Mouse (Mus musculus) forebrain, postnatal 0 days (tissue): ENCODE data around the gene Lrrc49. TPM values are rescaled to one million over a fixed set of nuclear protein-coding genes. Genes with fewer than 3 reads are reported as not detected.

Experiments used
- ATAC-seq: fragments of 200-750 bp; cut with Nextera tagmentation; 2 replicates; pipeline ENCODE4 v1.8.0; 2017; ENCODE audit warnings: mild to moderate bottlenecking, moderate library complexity
- DNase-seq: peaks from one replicate; pipeline ENCODE4 v3.0.0-alpha.2; 2015
- H3K27ac ChIP-seq: fragments of 300-500 bp; sonication (generic); 2 replicates; pipeline ENCODE4 v1.5.1; 2014; ENCODE audit warnings: low read depth, mild to moderate bottlenecking, antibody characterized with exemption, low read length, moderate library complexity, mixed read lengths
- H3K27me3 ChIP-seq: fragments of 300-500 bp; sonication (generic); 2 replicates; pipeline ENCODE4 v1.6.1; 2014; ENCODE audit warnings: mild to moderate bottlenecking, low read length, mixed read lengths; ENCODE audit not compliant: insufficient read depth
- H3K36me3 ChIP-seq: fragments of 300-500 bp; sonication (generic); 2 replicates; pipeline ENCODE4 v1.6.1; 2014; ENCODE audit warnings: mild to moderate bottlenecking, moderate library complexity; ENCODE audit not compliant: insufficient read depth
- H3K4me1 ChIP-seq: fragments of 300-500 bp; sonication (generic); 2 replicates; pipeline ENCODE4 v1.6.1; 2014; ENCODE audit warnings: antibody characterized with exemption; ENCODE audit not compliant: insufficient read depth
- H3K4me2 ChIP-seq: fragments of 300-500 bp; sonication (generic); 2 replicates; pipeline ENCODE4 v1.6.1; 2014; ENCODE audit warnings: low read depth, mild to moderate bottlenecking, moderate library complexity
- H3K4me3 ChIP-seq: fragments of 300-500 bp; sonication (generic); 2 replicates; pipeline ENCODE4 v1.5.1; 2014; ENCODE audit warnings: low read depth, low read length, mixed read lengths
- H3K9ac ChIP-seq: fragments of 300-500 bp; sonication (generic); 2 replicates; pipeline ENCODE4 v1.6.1; 2014; ENCODE audit warnings: mild to moderate bottlenecking
- H3K9me3 ChIP-seq: fragments of 300-500 bp; sonication (generic); 2 replicates; pipeline ENCODE4 v1.6.1; 2016; ENCODE audit warnings: low read length
- CTCF ChIP-seq: sonication (generic); IDR thresholded peaks from 2 replicates; pipeline ENCODE4 v1.5.1; 2016; ENCODE audit warnings: antibody characterized with exemption, control low read depth, low read depth
- WGBS: fragments of 180-500 bp; shearing (Covaris S2); extraction: QIAGEN DNeasy Blood & Tissue Kit; methylation state at CpG from one replicate; pipeline ENCODE4 v1.1.7; 2014; 5-methylcytosine and 5-hydroxymethylcytosine counted together
- polyA plus RNA-seq: library from polyadenylated mRNA; unstranded; fragments of >200 nt; fragmentation: Nextera tagmentation; extraction: Ambion mirVana; gene quantifications from 2 replicates; pipeline ENCODE4 v1.2.1, GENCODE M21; 2015
- total RNA-seq: library from RNA; depleted of rRNA; stranded (reverse); fragments of >200 nt; gene quantifications from 2 replicates; pipeline ENCODE4 v1.2.3, GENCODE M21; 2014

The Lrrc49 gene
- total and polyA plus RNA-seq, 2 experiments from 2014 or later = 69.6 to 85.6 TPM

GRCm38 (mm10) chr9:60604971-60605370 is 83.0 kb downstream of the Lrrc49 start:
- 80% methylated on average over 2 of the region's 2 CpGs for WGBS
- TF ChIP-seq CTCF = no peak
- Histone ChIP-seq H3K27ac (no peak overlapping the region), H3K9me3 (no peaks in the 10 kb centered on the region), H3K36me3 (peaks cover 51% of the 10 kb centered on the region), H3K4me2 (no peak overlapping the region), H3K4me3 (no peak overlapping the region), H3K27me3 (no peaks in the 10 kb centered on the region), H3K4me1 (no peaks in the 10 kb centered on the region), H3K9ac (no peak overlapping the region)
- ATAC-seq (no peak), DNase-seq (no peak)

- no peaks in the 10 kb centered on the region for H3K27me3 ChIP-seq
- no peak for TF ChIP-seq CTCF
- H3K9ac ChIP-seq = no peak overlapping the region
- ATAC-seq (no peak), DNase-seq (no peak)
- H3K27ac ChIP-seq = no peak overlapping the region
- no peak overlapping the region for H3K4me3 ChIP-seq
- 80% methylated on average over 10 of the region's 10 CpGs for WGBS
- peaks cover 51% of the 10 kb centered on the region for H3K36me3 ChIP-seq
- H3K9me3 ChIP-seq = no peaks in the 10 kb centered on the region
- H3K4me2 ChIP-seq = no peak overlapping the region
- H3K4me1 ChIP-seq = no peaks in the 10 kb centered on the region
Observed at GRCm38 (mm10) chr9:60601936-60602335, 86.0 kb downstream of the Lrrc49 start.

- no peak overlapping the region for H3K9ac ChIP-seq
- WGBS = 93% methylated on average over 4 of the region's 4 CpGs
- ATAC-seq (no peak), DNase-seq (no peak)
- no peak for TF ChIP-seq CTCF
- H3K9me3 ChIP-seq = no peaks in the 10 kb centered on the region
- no peak overlapping the region for H3K4me3 ChIP-seq
- H3K27me3 ChIP-seq = no peaks in the 10 kb centered on the region
- no peak overlapping the region for H3K4me2 ChIP-seq
- H3K36me3 ChIP-seq = peaks cover 60% of the 10 kb centered on the region
- H3K4me1 ChIP-seq = no peaks in the 10 kb centered on the region
- no peak overlapping the region for H3K27ac ChIP-seq
Observed at GRCm38 (mm10) chr9:60600273-60600672, 87.7 kb downstream of the Lrrc49 start.

GRCm38 (mm10) chr9:60599489-60599888 is 88.5 kb downstream of the Lrrc49 start:
- Histone ChIP-seq H3K9ac (no peak overlapping the region), H3K4me1 (no peaks in the 10 kb centered on the region), H3K36me3 (peaks cover 60% of the 10 kb centered on the region), H3K4me3 (no peak overlapping the region), H3K27me3 (no peaks in the 10 kb centered on the region), H3K4me2 (no peak overlapping the region), H3K27ac (no peak overlapping the region), H3K9me3 (no peaks in the 10 kb centered on the region)
- WGBS = 75% methylated on average over 2 of the region's 2 CpGs
- ATAC-seq = peak; percentile 71
- peak; percentile 67 for DNase-seq
- peak; percentile 88 for TF ChIP-seq CTCF

- Histone ChIP-seq H3K4me3 (no peak overlapping the region), H3K9ac (no peak overlapping the region), H3K27me3 (no peaks in the 10 kb centered on the region), H3K27ac (no peak overlapping the region), H3K36me3 (peaks cover 64% of the 10 kb centered on the region), H3K4me2 (no peak overlapping the region), H3K4me1 (no peaks in the 10 kb centered on the region), H3K9me3 (no peaks in the 10 kb centered on the region)
- ATAC-seq = no peak
- WGBS = 80% methylated on average over 7 of the region's 7 CpGs
- no peak for TF ChIP-seq CTCF
- no peak for DNase-seq
Observed at GRCm38 (mm10) chr9:60595406-60595805, 92.6 kb downstream of the Lrrc49 start.

- WGBS = 78% methylated on average over 6 of the region's 6 CpGs
- Histone ChIP-seq H3K36me3 (peaks cover 65% of the 10 kb centered on the region), H3K27me3 (no peaks in the 10 kb centered on the region), H3K4me3 (no peak overlapping the region), H3K9me3 (no peaks in the 10 kb centered on the region), H3K27ac (no peak overlapping the region), H3K9ac (no peak overlapping the region), H3K4me2 (no peak overlapping the region), H3K4me1 (no peaks in the 10 kb centered on the region)
- no peak for TF ChIP-seq CTCF
- DNase-seq = no peak
- ATAC-seq = no peak
Observed at GRCm38 (mm10) chr9:60592974-60593373, 95.0 kb downstream of the Lrrc49 start.

- ATAC-seq (no peak), DNase-seq (peak; percentile 11)
- Histone ChIP-seq H3K9me3 (no peaks in the 10 kb centered on the region), H3K4me1 (no peaks in the 10 kb centered on the region), H3K4me2 (no peak overlapping the region), H3K27ac (no peak overlapping the region), H3K4me3 (no peak overlapping the region), H3K27me3 (no peaks in the 10 kb centered on the region), H3K9ac (no peak overlapping the region), H3K36me3 (peaks cover 64% of the 10 kb centered on the region)
- 79% methylated on average over 5 of the region's 5 CpGs for WGBS
- TF ChIP-seq CTCF = no peak
Observed at GRCm38 (mm10) chr9:60592363-60592762, 95.6 kb downstream of the Lrrc49 start.
